Mouse (Mus musculus): ENCODE results near the gene Tbl1x. TPM values are rescaled to one million over a fixed set of nuclear protein-coding genes. Genes with fewer than 3 reads are reported as not detected.

The Tbl1x gene
- polyA plus RNA-seq, 1 experiment from 2014 or later: 48.9 TPM

DNA sequence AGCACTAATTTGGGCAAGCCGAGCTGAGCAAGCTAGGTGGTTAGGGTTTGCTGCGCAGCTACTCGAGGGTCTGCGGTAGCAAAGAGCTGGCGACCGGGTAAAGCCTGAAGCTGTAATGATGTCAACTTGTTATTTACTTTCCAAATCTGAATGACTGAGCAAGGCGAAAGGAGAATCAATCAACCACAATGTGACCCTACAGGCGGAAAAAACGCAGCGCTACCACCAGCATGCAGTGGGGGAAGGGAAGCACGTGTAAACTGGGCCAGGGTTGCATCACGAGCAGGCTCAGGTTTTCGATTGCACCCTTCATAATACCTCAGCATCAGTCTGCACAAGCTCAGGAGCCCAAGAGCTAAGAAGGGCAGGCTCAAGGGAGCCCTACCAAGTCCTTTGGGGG is 1.7 kb upstream of the Tbl1x start:
- peak overlapping the region; percentile 56; the same call in 1 of the 2 replicates for H3K4me3 ChIP-seq (ENCODE audit: low read depth, low read length)
- 17% methylated on average over 13 of the region's 13 CpGs for WGBS
- H3K36me3 ChIP-seq (ENCODE audit: control insufficient read depth, insufficient read depth, low read length): no peaks in the 10 kb centered on the region
- H3K27ac ChIP-seq (ENCODE audit: low read depth, low read length): peak overlapping the region; percentile 93
- ATAC-seq (ENCODE audit: low read depth): peak; percentile 81
- H3K9ac ChIP-seq (replicated peaks; ENCODE audit: low read depth, low read length): no peak overlapping the region
- H3K4me2 ChIP-seq (ENCODE audit: low read depth, low read length): peak overlapping the region; percentile 54; the same call in 1 of the 2 replicates
- H3K27me3 ChIP-seq (ENCODE audit: control insufficient read depth, insufficient read depth, low read length): no peaks in the 10 kb centered on the region
- peaks cover 5% of the 10 kb centered on the region; the same call in 1 of the 2 replicates for H3K4me1 ChIP-seq (ENCODE audit: control insufficient read depth, insufficient read depth, low read length)
- no peaks in the 10 kb centered on the region for H3K9me3 ChIP-seq (ENCODE audit: control insufficient read depth, low read length)

DNA sequence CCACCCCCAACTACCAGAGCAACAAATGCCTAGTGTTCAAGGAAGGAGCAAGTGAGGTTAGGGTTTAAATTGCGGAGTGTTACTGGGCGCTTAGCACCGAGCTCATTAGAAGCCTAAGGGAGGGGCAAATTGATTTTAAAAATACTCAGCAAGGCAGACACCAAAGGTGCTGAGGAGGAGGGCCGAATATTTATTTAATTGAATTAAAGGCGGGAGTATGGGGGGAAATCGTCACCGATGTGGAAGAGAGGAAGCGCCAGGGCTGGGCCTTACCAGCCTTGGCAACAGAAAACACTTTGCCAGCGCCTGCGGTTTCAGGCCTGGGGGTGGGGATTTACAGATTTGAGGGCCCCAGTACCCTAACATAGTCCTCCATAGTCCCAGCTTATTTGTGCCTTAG is 1.0 kb upstream of the Tbl1x start:
- peak; percentile 31 for ATAC-seq (ENCODE audit: low read depth)
- Histone ChIP-seq H3K9ac (replicated peaks; ENCODE audit: low read depth, low read length) (peak overlapping the region; percentile 69), H3K9me3 (ENCODE audit: control insufficient read depth, low read length) (no peaks in the 10 kb centered on the region), H3K4me1 (ENCODE audit: control insufficient read depth, insufficient read depth, low read length) (peaks cover 5% of the 10 kb centered on the region; the same call in 1 of the 2 replicates), H3K27me3 (ENCODE audit: control insufficient read depth, insufficient read depth, low read length) (no peaks in the 10 kb centered on the region), H3K36me3 (ENCODE audit: control insufficient read depth, insufficient read depth, low read length) (no peaks in the 10 kb centered on the region), H3K27ac (ENCODE audit: low read depth, low read length) (peak overlapping the region; percentile 93), H3K4me2 (ENCODE audit: low read depth, low read length) (peak overlapping the region; percentile 54), H3K4me3 (ENCODE audit: low read depth, low read length) (peak overlapping the region; percentile 56; the same call in 1 of the 2 replicates)
- WGBS: 13% methylated on average over 10 of the region's 10 CpGs

DNA sequence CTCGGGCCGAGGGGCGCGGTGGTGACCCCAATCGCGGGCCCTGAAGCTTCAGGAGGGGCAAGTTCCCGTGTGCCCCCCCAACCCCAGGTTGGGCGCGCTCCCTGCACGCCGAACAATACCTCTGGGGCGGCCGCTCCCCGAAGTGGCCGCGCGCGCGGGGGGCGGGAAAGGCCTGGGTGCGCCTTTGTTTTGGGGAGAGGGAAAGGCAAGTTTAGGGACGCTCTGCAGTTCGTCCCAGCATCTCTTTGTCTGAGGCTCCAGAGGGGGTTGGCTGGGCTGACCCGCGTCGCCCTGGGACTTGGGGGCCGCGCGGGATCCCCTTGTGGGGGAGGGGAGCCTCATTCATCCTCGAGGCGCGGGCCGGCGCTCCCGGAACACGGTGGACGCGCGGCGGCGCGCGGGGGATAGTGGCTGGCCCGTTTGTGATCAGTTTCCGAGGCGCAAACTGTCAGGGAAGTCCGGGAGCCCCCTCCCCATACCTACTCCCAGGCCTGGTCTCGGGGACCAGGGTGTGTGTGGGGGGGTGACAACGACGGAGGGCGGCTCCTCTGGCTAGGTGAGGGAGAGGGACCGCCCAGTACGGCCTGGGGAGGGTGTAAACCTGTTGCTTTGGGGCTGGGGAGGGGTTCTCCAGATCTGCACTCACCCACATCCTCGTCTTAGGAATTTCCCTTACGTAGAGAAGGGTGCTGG is 634 bp downstream of the Tbl1x start:
- Histone ChIP-seq H3K4me2 (ENCODE audit: low read depth, low read length) (peak overlapping the region; percentile 45), H3K36me3 (ENCODE audit: control insufficient read depth, insufficient read depth, low read length) (no peaks in the 10 kb centered on the region), H3K4me3 (ENCODE audit: low read depth, low read length) (peak overlapping the region; percentile 56), H3K27ac (ENCODE audit: low read depth, low read length) (peak overlapping the region; percentile 93), H3K9me3 (ENCODE audit: control insufficient read depth, low read length) (no peaks in the 10 kb centered on the region), H3K4me1 (ENCODE audit: control insufficient read depth, insufficient read depth, low read length) (peaks cover 5% of the 10 kb centered on the region; the same call in 1 of the 2 replicates), H3K27me3 (ENCODE audit: control insufficient read depth, insufficient read depth, low read length) (no peaks in the 10 kb centered on the region), H3K9ac (replicated peaks; ENCODE audit: low read depth, low read length) (peak overlapping the region; percentile 69)
- ATAC-seq (ENCODE audit: low read depth): peak; percentile 16
- 10% methylated on average over 20 of the region's 55 CpGs for WGBS

DNA sequence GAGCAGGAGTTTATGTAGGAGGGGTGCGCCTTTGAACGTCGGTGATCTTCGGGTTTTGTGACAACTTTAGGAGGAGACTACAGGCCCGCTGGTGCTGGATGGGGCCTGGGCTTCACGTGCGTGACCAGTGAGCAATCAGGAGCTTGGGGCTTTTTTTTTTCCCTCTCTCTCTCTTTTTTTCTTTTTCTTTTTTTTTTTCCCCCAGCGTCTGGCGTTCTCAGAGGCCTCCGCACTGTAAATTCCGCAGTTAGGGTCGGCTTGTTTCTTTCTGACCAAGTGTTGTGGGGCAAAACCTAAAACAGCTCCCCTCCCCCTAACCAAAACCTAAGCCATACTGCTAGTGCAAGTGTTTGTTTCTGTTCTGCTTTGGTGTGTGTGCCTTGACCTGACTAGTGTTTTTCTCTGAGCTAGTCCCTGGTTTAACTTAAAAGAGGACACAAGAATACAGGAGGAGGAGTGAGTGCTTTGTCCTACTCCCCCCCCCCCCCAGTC is 1.2 kb downstream of the Tbl1x start:
- Histone ChIP-seq H3K4me2 (ENCODE audit: low read depth, low read length) (peak overlapping the region; percentile 45), H3K4me1 (ENCODE audit: control insufficient read depth, insufficient read depth, low read length) (peaks cover 5% of the 10 kb centered on the region; the same call in 1 of the 2 replicates), H3K9ac (replicated peaks; ENCODE audit: low read depth, low read length) (peak overlapping the region; percentile 69), H3K36me3 (ENCODE audit: control insufficient read depth, insufficient read depth, low read length) (no peaks in the 10 kb centered on the region), H3K4me3 (ENCODE audit: low read depth, low read length) (peak overlapping the region; percentile 56), H3K9me3 (ENCODE audit: control insufficient read depth, low read length) (no peaks in the 10 kb centered on the region), H3K27ac (ENCODE audit: low read depth, low read length) (peak overlapping the region; percentile 93; the same call in 1 of the 2 replicates), H3K27me3 (ENCODE audit: control insufficient read depth, insufficient read depth, low read length) (no peaks in the 10 kb centered on the region)
- WGBS: 23% methylated on average over 12 of the region's 12 CpGs
- no peak for ATAC-seq (ENCODE audit: low read depth)

DNA sequence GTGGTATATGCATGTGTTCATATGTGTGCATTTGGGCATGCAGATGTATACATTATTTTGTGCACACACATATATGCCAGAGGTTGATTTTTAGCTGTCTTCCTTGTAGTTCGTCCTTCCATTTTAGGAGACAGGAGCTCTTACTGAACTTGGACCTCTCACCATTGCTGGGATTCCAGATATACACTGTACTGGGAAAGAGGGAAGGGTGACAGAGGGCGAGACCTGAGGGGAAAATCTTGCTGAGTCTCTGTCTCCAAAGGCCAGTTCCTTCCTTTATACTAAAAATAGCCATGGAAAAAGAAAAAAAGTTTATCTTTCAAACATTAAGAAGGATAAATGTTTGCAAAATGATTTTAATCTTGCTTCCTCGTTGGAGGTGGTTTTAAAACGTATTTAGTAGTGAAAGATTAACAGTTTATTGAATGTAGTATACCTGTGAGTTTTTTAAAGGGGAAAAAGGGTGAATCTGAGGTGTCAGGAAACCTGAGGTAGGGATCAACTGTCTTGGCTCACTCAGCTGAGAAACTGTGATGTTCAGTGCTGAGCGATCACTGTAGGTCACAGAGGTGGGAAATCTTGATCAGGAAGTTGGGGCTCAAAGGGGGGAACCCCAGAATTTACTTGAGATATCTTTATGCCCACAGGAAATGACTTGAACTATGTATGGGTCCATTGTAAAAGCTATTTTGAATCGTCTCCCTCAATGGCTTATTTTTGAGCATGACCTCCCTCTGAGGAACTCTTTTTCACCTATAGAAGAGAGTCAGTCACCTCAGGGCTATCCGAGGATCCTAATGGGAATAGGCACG is 6.7 kb downstream of the Tbl1x start:
- Histone ChIP-seq H3K36me3 (ENCODE audit: control insufficient read depth, insufficient read depth, low read length) (no peaks in the 10 kb centered on the region), H3K9ac (replicated peaks; ENCODE audit: low read depth, low read length) (no peak overlapping the region), H3K27me3 (ENCODE audit: control insufficient read depth, insufficient read depth, low read length) (no peaks in the 10 kb centered on the region), H3K9me3 (ENCODE audit: control insufficient read depth, low read length) (no peaks in the 10 kb centered on the region), H3K27ac (ENCODE audit: low read depth, low read length) (no peak overlapping the region), H3K4me1 (ENCODE audit: control insufficient read depth, insufficient read depth, low read length) (peaks cover 5% of the 10 kb centered on the region; the same call in 1 of the 2 replicates), H3K4me2 (ENCODE audit: low read depth, low read length) (no peak overlapping the region), H3K4me3 (ENCODE audit: low read depth, low read length) (no peak overlapping the region)
- ATAC-seq (ENCODE audit: low read depth): no peak
- WGBS: 51% methylated on average over 8 of the region's 8 CpGs

DNA sequence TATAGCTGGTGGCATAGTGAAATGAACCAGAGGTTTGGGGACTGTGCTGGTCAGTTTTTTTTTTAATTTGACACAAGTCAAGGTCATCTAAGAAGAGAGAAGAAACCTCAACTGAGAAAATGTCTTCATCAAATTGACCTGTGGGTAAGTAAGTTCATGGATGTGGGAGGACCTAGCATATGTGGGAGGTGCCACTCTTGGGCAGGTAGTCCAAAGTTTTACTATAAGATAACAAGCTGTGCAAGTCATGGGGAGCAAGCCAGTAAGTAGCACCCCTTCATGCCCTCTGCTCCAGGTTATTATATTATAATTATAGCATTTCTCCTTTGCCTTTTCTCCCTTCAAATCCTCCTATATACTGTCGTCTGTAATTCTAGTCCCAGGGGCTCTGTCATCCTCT is 8.1 kb downstream of the Tbl1x start:
- Histone ChIP-seq H3K4me1 (ENCODE audit: control insufficient read depth, insufficient read depth, low read length) (no peaks in the 10 kb centered on the region), H3K27ac (ENCODE audit: low read depth, low read length) (no peak overlapping the region), H3K9me3 (ENCODE audit: control insufficient read depth, low read length) (no peaks in the 10 kb centered on the region), H3K4me3 (ENCODE audit: low read depth, low read length) (no peak overlapping the region), H3K4me2 (ENCODE audit: low read depth, low read length) (no peak overlapping the region), H3K9ac (replicated peaks; ENCODE audit: low read depth, low read length) (no peak overlapping the region), H3K27me3 (ENCODE audit: control insufficient read depth, insufficient read depth, low read length) (no peaks in the 10 kb centered on the region), H3K36me3 (ENCODE audit: control insufficient read depth, insufficient read depth, low read length) (no peaks in the 10 kb centered on the region)
- 89% methylated on average over 1 of the region's 1 CpGs for WGBS
- no peak for ATAC-seq (ENCODE audit: low read depth)

DNA sequence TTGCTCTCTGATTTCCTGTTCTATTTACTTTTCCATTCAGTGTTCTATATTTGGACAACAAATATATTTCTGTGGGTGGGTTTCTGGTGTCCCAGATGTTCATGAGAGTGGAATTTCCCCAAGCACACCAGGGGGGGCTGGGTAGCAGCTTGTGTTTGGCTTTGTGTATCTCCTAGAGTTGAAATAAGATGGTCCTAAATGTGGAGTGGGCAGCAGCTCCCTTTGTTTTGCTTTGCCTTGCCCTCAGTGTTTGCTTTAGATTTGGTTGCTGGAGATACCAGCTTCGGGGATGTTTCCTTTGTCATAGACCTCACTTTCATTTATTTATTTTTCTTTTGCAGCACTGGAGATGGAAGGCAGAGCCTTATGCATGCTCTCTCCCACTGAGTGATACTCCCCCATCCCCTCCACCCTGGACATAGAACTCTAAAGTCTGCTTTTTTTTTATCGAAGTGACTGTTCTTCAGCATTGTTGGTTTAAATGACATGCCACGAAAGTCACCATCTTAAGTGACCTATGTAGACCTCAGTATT is 12.1 kb downstream of the Tbl1x start:
- H3K27me3 ChIP-seq (ENCODE audit: control insufficient read depth, insufficient read depth, low read length): no peaks in the 10 kb centered on the region
- no peaks in the 10 kb centered on the region for H3K9me3 ChIP-seq (ENCODE audit: control insufficient read depth, low read length)
- WGBS: 36% methylated on average over 3 of the region's 3 CpGs
- H3K9ac ChIP-seq (replicated peaks; ENCODE audit: low read depth, low read length): no peak overlapping the region
- no peak for ATAC-seq (ENCODE audit: low read depth)
- H3K36me3 ChIP-seq (ENCODE audit: control insufficient read depth, insufficient read depth, low read length): no peaks in the 10 kb centered on the region
- no peak overlapping the region for H3K4me3 ChIP-seq (ENCODE audit: low read depth, low read length)
- no peaks in the 10 kb centered on the region for H3K4me1 ChIP-seq (ENCODE audit: control insufficient read depth, insufficient read depth, low read length)
- no peak overlapping the region for H3K4me2 ChIP-seq (ENCODE audit: low read depth, low read length)
- H3K27ac ChIP-seq (ENCODE audit: low read depth, low read length): no peak overlapping the region

DNA sequence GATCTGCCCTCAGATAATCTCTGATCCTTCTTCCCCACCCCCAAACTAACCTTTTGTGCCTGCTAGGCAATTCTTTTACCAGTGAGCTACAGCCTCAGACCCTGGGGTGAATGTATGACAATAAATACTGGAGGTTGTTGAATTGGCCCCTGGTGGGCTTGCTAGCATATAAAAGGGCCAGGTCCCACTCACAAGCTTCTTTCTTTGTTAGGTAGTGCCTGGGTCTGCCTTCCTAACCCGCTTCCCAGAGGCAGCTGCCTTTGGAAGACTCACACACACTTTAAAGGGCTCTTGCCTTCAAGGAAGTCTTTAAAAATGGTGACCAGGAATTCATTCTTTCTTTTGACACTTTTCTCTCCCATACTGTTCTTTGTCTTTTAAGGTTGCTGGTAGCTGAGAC is 14.4 kb downstream of the Tbl1x start:
- no peak overlapping the region for H3K9ac ChIP-seq (replicated peaks; ENCODE audit: low read depth, low read length)
- no peak overlapping the region for H3K4me3 ChIP-seq (ENCODE audit: low read depth, low read length)
- no peak for ATAC-seq (ENCODE audit: low read depth)
- 25% methylated on average over 1 of the region's 1 CpGs for WGBS
- H3K4me1 ChIP-seq (ENCODE audit: control insufficient read depth, insufficient read depth, low read length): no peaks in the 10 kb centered on the region
- no peaks in the 10 kb centered on the region for H3K36me3 ChIP-seq (ENCODE audit: control insufficient read depth, insufficient read depth, low read length)
- no peak overlapping the region for H3K4me2 ChIP-seq (ENCODE audit: low read depth, low read length)
- no peak overlapping the region for H3K27ac ChIP-seq (ENCODE audit: low read depth, low read length)
- H3K9me3 ChIP-seq (ENCODE audit: control insufficient read depth, low read length): no peaks in the 10 kb centered on the region
- no peaks in the 10 kb centered on the region for H3K27me3 ChIP-seq (ENCODE audit: control insufficient read depth, insufficient read depth, low read length)
